Mouse (Mus musculus): Measurements from ENCODE around the gene Tbc1d10c. TPM values are rescaled to one million over a fixed set of nuclear protein-coding genes. Genes with fewer than 3 reads are reported as not detected.
A peak's percentile ranks its signal among the peaks of the same experiment; 100 is the strongest.

Gene Tbc1d10c
- polyA plus RNA-seq, 1 experiment from 2014 or later = 3.9 TPM

- Histone ChIP-seq H3K4me1 (replicated peaks; ENCODE audit: control insufficient read depth, insufficient read depth, low read length) (peaks cover 16% of the 10 kb centered on the region), H3K9ac (ENCODE audit: low read length) (no peak overlapping the region), H3K4me2 (ENCODE audit: low read length) (no peak overlapping the region), H3K4me3 (ENCODE audit: low read depth, low read length) (no peak overlapping the region), H3K27ac (ENCODE audit: low read depth) (no peak overlapping the region), H3K9me3 (ENCODE audit: control insufficient read depth, low read length) (no peaks in the 10 kb centered on the region), H3K36me3 (ENCODE audit: control insufficient read depth, insufficient read depth, low read length) (no peaks in the 10 kb centered on the region), H3K27me3 (replicated peaks; ENCODE audit: control insufficient read depth, insufficient read depth, low read length) (no peaks in the 10 kb centered on the region)
- 64% methylated on average over 11 of the region's 11 CpGs for WGBS
- DNase-seq (ENCODE audit: low spot score) (no peak), ATAC-seq (replicated peaks; ENCODE audit: low FRiP score, low TSS enrichment, low read depth) (no peak)
Observed at GRCm38 (mm10) chr19:4172925-4173324, 18.2 kb downstream of the Tbc1d10c start.

GRCm38 (mm10) chr19:4171393-4172290 is 19.4 kb downstream of the Tbc1d10c start:
- DNase-seq (ENCODE audit: low spot score) = no peak
- WGBS = 66% methylated on average over 13 of the region's 13 CpGs
- no peak overlapping the region for H3K9ac ChIP-seq (ENCODE audit: low read length)
- H3K27me3 ChIP-seq (replicated peaks; ENCODE audit: control insufficient read depth, insufficient read depth, low read length) = no peaks in the 10 kb centered on the region
- no peak for ATAC-seq (replicated peaks; ENCODE audit: low FRiP score, low TSS enrichment, low read depth)
- H3K4me1 ChIP-seq (replicated peaks; ENCODE audit: control insufficient read depth, insufficient read depth, low read length) = peaks cover 16% of the 10 kb centered on the region
- H3K4me3 ChIP-seq (ENCODE audit: low read depth, low read length) = no peak overlapping the region
- H3K4me2 ChIP-seq (ENCODE audit: low read length) = no peak overlapping the region
- H3K36me3 ChIP-seq (ENCODE audit: control insufficient read depth, insufficient read depth, low read length) = no peaks in the 10 kb centered on the region
- H3K9me3 ChIP-seq (ENCODE audit: control insufficient read depth, low read length) = no peaks in the 10 kb centered on the region
- H3K27ac ChIP-seq (ENCODE audit: low read depth) = no peak overlapping the region

DNA sequence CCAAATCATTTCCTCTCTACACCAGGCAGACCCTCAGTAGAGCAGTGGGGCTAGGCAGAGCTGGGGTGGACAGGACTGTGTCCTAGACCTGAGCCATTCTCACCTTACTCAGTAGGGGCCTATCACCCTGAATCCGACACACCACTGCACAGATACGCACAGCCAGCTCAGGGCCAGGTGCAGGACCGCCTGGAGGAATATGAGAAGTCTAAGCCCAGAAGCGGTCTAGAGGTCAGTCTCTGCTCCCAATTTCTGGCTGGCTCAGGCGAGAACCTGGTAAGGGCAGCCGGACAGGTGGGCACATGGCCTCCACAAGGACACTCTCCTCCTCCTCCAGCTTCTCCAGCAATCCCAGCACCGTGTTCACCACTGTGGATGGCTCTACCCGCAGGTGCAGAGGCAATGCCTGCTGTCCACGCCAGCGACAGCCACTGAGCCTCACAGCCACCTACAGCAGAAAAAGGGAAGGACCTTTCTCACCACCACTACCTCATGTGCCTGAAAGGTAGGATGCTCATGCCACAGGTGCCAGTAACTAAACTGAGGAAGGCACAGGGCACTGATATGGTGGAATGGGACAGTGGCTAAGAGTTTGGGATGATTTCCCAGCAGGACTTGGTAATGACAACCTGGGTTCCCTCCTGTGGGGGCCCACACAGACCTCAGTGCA is 20.2 kb downstream of the Tbc1d10c start:
- H3K27me3 ChIP-seq (replicated peaks; ENCODE audit: control insufficient read depth, insufficient read depth, low read length) = no peaks in the 10 kb centered on the region
- ATAC-seq (replicated peaks; ENCODE audit: low FRiP score, low TSS enrichment, low read depth) = no peak
- no peak overlapping the region for H3K27ac ChIP-seq (ENCODE audit: low read depth)
- peaks cover 13% of the 10 kb centered on the region for H3K4me1 ChIP-seq (replicated peaks; ENCODE audit: control insufficient read depth, insufficient read depth, low read length)
- no peaks in the 10 kb centered on the region for H3K9me3 ChIP-seq (ENCODE audit: control insufficient read depth, low read length)
- H3K36me3 ChIP-seq (ENCODE audit: control insufficient read depth, insufficient read depth, low read length) = no peaks in the 10 kb centered on the region
- no peak overlapping the region for H3K4me2 ChIP-seq (ENCODE audit: low read length)
- DNase-seq (ENCODE audit: low spot score) = no peak
- H3K9ac ChIP-seq (ENCODE audit: low read length) = no peak overlapping the region
- 89% methylated on average over 10 of the region's 10 CpGs for WGBS
- no peak overlapping the region for H3K4me3 ChIP-seq (ENCODE audit: low read depth, low read length)

- peak overlapping the region; percentile 81 for H3K27ac ChIP-seq (ENCODE audit: low read depth)
- H3K4me2 ChIP-seq (ENCODE audit: low read length) = peak overlapping the region; percentile 69
- no peaks in the 10 kb centered on the region for H3K9me3 ChIP-seq (ENCODE audit: control insufficient read depth, low read length)
- DNase-seq (ENCODE audit: low spot score) = no peak
- H3K36me3 ChIP-seq (ENCODE audit: control insufficient read depth, insufficient read depth, low read length) = no peaks in the 10 kb centered on the region
- ATAC-seq (replicated peaks; ENCODE audit: low FRiP score, low TSS enrichment, low read depth) = peak; percentile 54
- peak overlapping the region; percentile 60 for H3K9ac ChIP-seq (ENCODE audit: low read length)
- no peaks in the 10 kb centered on the region for H3K27me3 ChIP-seq (replicated peaks; ENCODE audit: control insufficient read depth, insufficient read depth, low read length)
- WGBS = 6% methylated on average over 27 of the region's 27 CpGs
- H3K4me1 ChIP-seq (replicated peaks; ENCODE audit: control insufficient read depth, insufficient read depth, low read length) = peaks cover 6% of the 10 kb centered on the region; the same call in 1 of the 2 replicates
- H3K4me3 ChIP-seq (ENCODE audit: low read depth, low read length) = peak overlapping the region; percentile 33
Observed at GRCm38 (mm10) chr19:4169810-4170209, 21.3 kb downstream of the Tbc1d10c start.

- Histone ChIP-seq H3K4me3 (ENCODE audit: low read depth, low read length) (peak overlapping the region; percentile 33), H3K4me1 (replicated peaks; ENCODE audit: control insufficient read depth, insufficient read depth, low read length) (peaks cover 6% of the 10 kb centered on the region; the same call in 1 of the 2 replicates), H3K9me3 (ENCODE audit: control insufficient read depth, low read length) (no peaks in the 10 kb centered on the region), H3K36me3 (ENCODE audit: control insufficient read depth, insufficient read depth, low read length) (no peaks in the 10 kb centered on the region), H3K27ac (ENCODE audit: low read depth) (peak overlapping the region; percentile 81), H3K27me3 (replicated peaks; ENCODE audit: control insufficient read depth, insufficient read depth, low read length) (no peaks in the 10 kb centered on the region), H3K9ac (ENCODE audit: low read length) (peak overlapping the region; percentile 60), H3K4me2 (ENCODE audit: low read length) (peak overlapping the region; percentile 69)
- under 1% methylated on average over 43 of the region's 43 CpGs for WGBS
- peak; percentile 99 for DNase-seq (ENCODE audit: low spot score)
- ATAC-seq (replicated peaks; ENCODE audit: low FRiP score, low TSS enrichment, low read depth) = peak; percentile 95
Observed at GRCm38 (mm10) chr19:4169378-4169784, 21.7 kb downstream of the Tbc1d10c start.

- no peak for ATAC-seq (replicated peaks; ENCODE audit: low FRiP score, low TSS enrichment, low read depth)
- Histone ChIP-seq H3K36me3 (ENCODE audit: control insufficient read depth, insufficient read depth, low read length) (0 out of 2 replicates have a peak, but pooled peaks cover under 1% of the 10 kb centered on the region), H3K4me2 (ENCODE audit: low read length) (no peak overlapping the region), H3K4me3 (ENCODE audit: low read depth, low read length) (no peak overlapping the region), H3K27ac (ENCODE audit: low read depth) (no peak overlapping the region), H3K4me1 (replicated peaks; ENCODE audit: control insufficient read depth, insufficient read depth, low read length) (peaks cover 19% of the 10 kb centered on the region), H3K9ac (ENCODE audit: low read length) (no peak overlapping the region), H3K27me3 (replicated peaks; ENCODE audit: control insufficient read depth, insufficient read depth, low read length) (no peaks in the 10 kb centered on the region), H3K9me3 (ENCODE audit: control insufficient read depth, low read length) (no peaks in the 10 kb centered on the region)
- WGBS = 78% methylated on average over 9 of the region's 9 CpGs
- DNase-seq (ENCODE audit: low spot score) = no peak
Observed at GRCm38 (mm10) chr19:4166678-4167476, 24.2 kb downstream of the Tbc1d10c start.

DNA sequence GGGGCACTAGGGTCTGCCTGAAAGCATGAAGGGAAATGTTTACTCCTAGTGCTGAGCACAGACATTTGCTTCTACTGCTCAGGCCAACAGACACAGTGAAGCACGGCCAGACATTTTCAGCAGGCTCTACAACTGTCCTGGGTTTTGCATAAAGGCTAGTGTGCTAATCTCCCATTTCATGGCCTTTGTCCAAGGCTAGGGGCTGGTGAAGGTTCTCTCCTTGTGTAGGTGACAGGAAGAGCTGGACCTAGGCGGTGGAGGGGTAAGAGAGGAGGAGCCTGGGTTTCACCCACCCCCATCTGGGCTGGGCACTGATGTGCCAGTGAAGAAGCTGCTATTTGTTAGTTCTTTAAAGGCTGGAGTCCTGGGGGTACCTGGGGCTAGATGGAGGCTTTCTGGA is 26.4 kb downstream of the Tbc1d10c start:
- no peak overlapping the region for H3K27ac ChIP-seq (ENCODE audit: low read depth)
- WGBS = 85% methylated on average over 2 of the region's 2 CpGs
- H3K4me3 ChIP-seq (ENCODE audit: low read depth, low read length) = no peak overlapping the region
- DNase-seq (ENCODE audit: low spot score) = no peak
- ATAC-seq (replicated peaks; ENCODE audit: low FRiP score, low TSS enrichment, low read depth) = no peak
- no peaks in the 10 kb centered on the region for H3K9me3 ChIP-seq (ENCODE audit: control insufficient read depth, low read length)
- no peak overlapping the region for H3K4me2 ChIP-seq (ENCODE audit: low read length)
- H3K27me3 ChIP-seq (replicated peaks; ENCODE audit: control insufficient read depth, insufficient read depth, low read length) = no peaks in the 10 kb centered on the region
- peaks cover 12% of the 10 kb centered on the region for H3K4me1 ChIP-seq (replicated peaks; ENCODE audit: control insufficient read depth, insufficient read depth, low read length)
- peaks cover 17% of the 10 kb centered on the region for H3K36me3 ChIP-seq (ENCODE audit: control insufficient read depth, insufficient read depth, low read length)
- no peak overlapping the region for H3K9ac ChIP-seq (ENCODE audit: low read length)

GRCm38 (mm10) chr19:4164100-4164499 is 27.0 kb downstream of the Tbc1d10c start:
- ATAC-seq (replicated peaks; ENCODE audit: low FRiP score, low TSS enrichment, low read depth) (no peak), DNase-seq (ENCODE audit: low spot score) (no peak)
- Histone ChIP-seq H3K9ac (ENCODE audit: low read length) (no peak overlapping the region), H3K36me3 (ENCODE audit: control insufficient read depth, insufficient read depth, low read length) (peaks cover 23% of the 10 kb centered on the region), H3K4me3 (ENCODE audit: low read depth, low read length) (no peak overlapping the region), H3K27me3 (replicated peaks; ENCODE audit: control insufficient read depth, insufficient read depth, low read length) (no peaks in the 10 kb centered on the region), H3K4me2 (ENCODE audit: low read length) (no peak overlapping the region), H3K4me1 (replicated peaks; ENCODE audit: control insufficient read depth, insufficient read depth, low read length) (peaks cover 12% of the 10 kb centered on the region), H3K9me3 (ENCODE audit: control insufficient read depth, low read length) (no peaks in the 10 kb centered on the region), H3K27ac (ENCODE audit: low read depth) (no peak overlapping the region)
- 72% methylated on average over 3 of the region's 3 CpGs for WGBS

Data from intestine, embryonic 14.5 days (tissue).